Mouse (Mus musculus): ENCODE measurements at regions not wholly inside any gene's neighbourhood (a gene's known extent, or its start where the extent isn't known, plus 50 kb on each side); places are given as distances from the start of the nearest gene placed in this dataset.

DNA sequence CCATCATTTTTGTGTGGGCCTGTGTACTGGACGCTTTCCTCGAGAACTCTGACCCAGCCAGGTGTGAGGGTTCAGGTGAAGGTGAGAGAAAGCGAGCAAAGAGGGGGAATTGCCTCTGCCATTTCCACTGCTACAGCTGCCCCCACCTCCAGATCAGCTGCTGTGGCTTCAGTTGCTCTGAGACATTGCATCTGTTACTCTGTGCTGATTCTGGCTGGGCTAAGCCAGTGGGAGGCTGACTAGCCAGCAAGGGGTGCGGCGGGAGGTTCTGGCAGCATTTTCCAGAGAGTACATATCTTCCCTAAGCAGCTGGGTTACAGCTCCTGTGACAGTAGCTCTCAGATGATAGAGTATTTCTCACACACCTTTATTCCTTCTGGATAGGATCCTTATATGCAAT lies 712.7 kb upstream of the Cdh18 start:
- peak in 1 of 2 experiments; percentile 0 for DNase-seq (ENCODE audit: low spot score in 2 of 2)

DNA sequence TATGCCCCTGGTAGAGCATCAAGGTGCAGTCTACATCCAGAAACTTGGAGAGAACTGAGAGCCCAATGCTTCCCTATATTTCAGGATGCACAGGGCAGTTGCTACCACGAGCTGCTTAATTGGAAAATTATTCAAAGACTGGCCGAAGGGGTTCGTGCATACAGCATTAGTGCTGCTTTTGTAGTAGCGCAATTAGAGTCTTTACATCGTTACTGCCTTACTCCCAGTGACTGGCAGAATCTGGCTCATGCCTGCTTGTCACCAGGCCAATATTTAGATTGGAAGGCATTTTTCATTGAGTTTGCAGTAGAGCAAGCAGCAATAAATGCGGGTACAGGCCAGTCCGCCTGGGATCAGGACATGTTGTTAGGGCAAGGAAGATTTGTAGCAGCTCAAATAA lies 690.3 kb upstream of the Cdh18 start:
- no peak for DNase-seq (ENCODE audit: low spot score in 2 of 2)

DNA sequence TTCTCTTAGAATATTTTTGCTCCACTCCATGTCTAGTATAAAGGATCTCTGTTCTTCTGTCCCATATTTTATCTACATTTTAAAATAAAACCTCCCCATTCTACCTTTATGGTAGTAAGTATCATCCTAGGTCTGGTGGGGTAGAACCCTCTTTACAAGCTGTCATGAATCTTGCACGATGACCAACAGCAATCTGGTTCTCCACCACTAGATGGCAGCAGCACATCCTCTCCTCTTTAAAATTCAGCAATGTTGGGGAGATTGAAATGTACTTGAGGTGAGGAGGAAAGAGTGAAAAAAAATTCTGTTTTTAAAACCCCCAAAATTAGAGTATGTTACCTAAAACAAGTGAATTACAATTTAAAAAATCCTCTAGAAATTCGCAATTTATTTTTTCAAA lies 663.6 kb upstream of the Cdh18 start:
- DNase-seq (ENCODE audit: low spot score in 2 of 2) = peak; percentile 64 to 76

Measured in layer of hippocampus, postnatal 14 days (tissue).